Mouse (Mus musculus) lung, postnatal 36 days (tissue): ENCODE data around the gene Csnk1g1.

ENCODE experiments used
- DNase-seq: peaks from one replicate; pipeline ENCODE4 v3.0.0; 2022; ENCODE audit warnings: mixed read lengths

Csnk1g1 gene

GRCm38 (mm10) chr9:66069583-66069982 is 160.9 kb downstream of the Csnk1g1 start, which contains the start of gene Snx22:
TSS of gene Snx22 (minus strand) at chr9:66069719.
- DNase-seq = peak; percentile 95

GRCm38 (mm10) chr9:66070151-66070550 is 161.4 kb downstream of the Csnk1g1 start:
- no peak for DNase-seq

- DNase-seq = no peak
Observed at GRCm38 (mm10) chr9:66072754-66073153, 164.0 kb downstream of the Csnk1g1 start.

GRCm38 (mm10) chr9:66078072-66078471 is 169.3 kb downstream of the Csnk1g1 start:
- no peak for DNase-seq

- peak; percentile 28 for DNase-seq
Observed at GRCm38 (mm10) chr9:66078493-66078892, 169.8 kb downstream of the Csnk1g1 start.

GRCm38 (mm10) chr9:66080804-66081459 is 172.2 kb downstream of the Csnk1g1 start:
- DNase-seq = peak; percentile 79

- DNase-seq = no peak
Observed at GRCm38 (mm10) chr9:66081999-66082398, 173.3 kb downstream of the Csnk1g1 start.

- no peak for DNase-seq
Observed at GRCm38 (mm10) chr9:66084171-66084570, 175.4 kb downstream of the Csnk1g1 start.

- no peak for DNase-seq
Observed at GRCm38 (mm10) chr9:66087062-66087461, 178.3 kb downstream of the Csnk1g1 start.

- peak; percentile 77 for DNase-seq
Observed at GRCm38 (mm10) chr9:66088411-66088810, 179.7 kb downstream of the Csnk1g1 start.

GRCm38 (mm10) chr9:66090593-66091244 is 182.0 kb downstream of the Csnk1g1 start:
- DNase-seq = no peak

GRCm38 (mm10) chr9:66091327-66092231 is 182.9 kb downstream of the Csnk1g1 start:
- DNase-seq = peak; percentile 74

- peak; percentile 67 for DNase-seq
Observed at GRCm38 (mm10) chr9:66092664-66093063, 183.9 kb downstream of the Csnk1g1 start.
